Mouse (Mus musculus): ENCODE measurements around the gene Syce2. TPM values are rescaled to one million over a fixed set of nuclear protein-coding genes. Genes with fewer than 3 reads are reported as not detected.
"Not testable (repeated sequence)": the region's sequence is repeated elsewhere in the genome, so short reads cannot be mapped to it uniquely, and the experiment has no call there.

Gene Syce2
- polyA plus RNA-seq (2014; fragmentation: Nextera tagmentation; extraction: Ambion mirVana), result 144 and 160 TPM in 2 replicates

DNA sequence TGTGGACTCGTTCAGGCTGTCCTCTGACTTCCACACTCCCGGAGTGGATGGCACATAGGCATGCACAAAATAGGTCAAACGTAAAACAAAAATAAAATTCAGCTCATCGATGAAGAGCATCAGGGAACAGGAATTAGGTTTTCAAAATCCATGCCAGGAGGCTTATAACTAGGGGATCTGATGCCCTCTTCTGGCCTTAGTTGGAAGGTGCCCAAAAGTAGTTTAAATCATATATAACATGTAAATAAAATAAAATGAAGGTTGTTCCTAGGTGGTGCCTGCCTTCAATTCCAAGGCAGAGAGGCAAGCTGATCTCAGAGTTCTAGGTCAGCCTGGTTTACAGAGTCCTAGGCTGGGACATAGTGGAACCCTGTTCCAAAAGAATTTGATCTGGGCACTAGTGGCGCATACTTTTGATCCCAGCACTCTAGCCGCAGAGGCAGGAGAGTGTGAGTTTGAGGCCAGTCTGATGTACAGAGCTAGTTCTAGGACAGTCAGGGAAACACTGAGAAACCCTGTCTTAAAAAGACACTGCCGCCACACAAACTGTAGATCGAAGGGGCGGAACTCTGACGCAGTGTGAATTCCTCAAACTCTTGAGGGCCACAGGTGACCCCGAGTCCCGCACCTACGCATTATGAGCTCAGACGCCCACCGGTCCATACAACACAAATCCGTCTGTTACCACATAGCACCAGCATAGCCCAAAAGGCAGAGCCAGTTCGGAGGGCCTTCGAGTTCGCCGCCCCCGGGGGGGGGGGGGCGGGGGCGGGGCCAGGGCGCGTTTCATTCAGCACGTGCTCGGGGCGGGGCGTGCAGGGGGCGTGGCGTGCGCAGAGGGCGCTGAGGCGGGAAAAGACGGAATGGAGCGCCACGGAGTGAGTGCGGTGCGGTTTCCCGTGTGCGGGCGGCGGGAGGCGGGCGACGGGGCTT lies at the start of gene Syce2:
Syce2 (plus strand) TSS at position 736 of the 933 bp plus-strand sequence.
- WGBS, result 11% methylated on average over 43 of the region's 46 CpGs
- Histone ChIP-seq H3K9ac (ENCODE audit: low read depth, low read length) (peak within 1 kb of the TSS; percentile 68), H3K27me3 (replicated peaks; ENCODE audit: control insufficient read depth, insufficient read depth, low read length) (no peaks in the 10 kb centered on the region), H3K4me3 (ENCODE audit: low read depth, low read length) (peak within 1 kb of the TSS; percentile 55), H3K4me2 (peak within 1 kb of the TSS; percentile 99), H3K36me3 (ENCODE audit: control insufficient read depth, insufficient read depth, low read length) (peaks cover 17% of the 10 kb centered on the region), H3K27ac (ENCODE audit: low read depth, low read length) (peak within 1 kb of the TSS; percentile 80), H3K9me3 (ENCODE audit: control insufficient read depth, low read length) (no peaks in the 10 kb centered on the region), H3K4me1 (replicated peaks; ENCODE audit: control insufficient read depth, insufficient read depth, low read length) (peaks cover 26% of the 10 kb centered on the region)
- DNase-seq (ENCODE audit: low spot score) (peak; percentile 86), ATAC-seq (replicated peaks; ENCODE audit: low FRiP score) (peak; percentile 78)

DNA sequence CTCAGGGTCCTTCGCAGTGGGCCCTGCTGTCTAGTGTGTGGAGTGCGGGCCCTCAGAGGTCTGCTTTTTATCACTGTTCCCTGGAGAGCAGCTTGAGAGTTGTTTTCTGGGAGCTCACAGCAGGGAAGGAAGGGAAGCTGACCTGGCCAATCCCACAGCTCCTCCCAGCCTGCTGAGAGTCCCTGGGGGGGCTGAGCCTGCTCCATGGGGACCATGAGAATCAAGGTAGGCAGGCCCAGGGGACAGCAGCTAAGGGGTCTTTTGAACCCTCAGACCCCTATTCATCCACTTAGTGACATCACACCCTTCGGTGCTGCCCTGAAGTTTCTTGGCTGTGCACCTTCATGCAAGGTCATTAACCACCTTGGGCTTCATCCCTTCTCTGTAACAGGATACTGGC lies 49.2 kb upstream of the Syce2 start, which contains the start of gene Dand5:
Dand5 (minus strand) TSS at position 101 of the 400 bp plus-strand sequence.
- DNase-seq (ENCODE audit: low spot score), result no peak
- Histone ChIP-seq H3K27ac (ENCODE audit: low read depth, low read length) (no peak within 1 kb of the TSS), H3K9me3 (ENCODE audit: control insufficient read depth, low read length) (no peaks in the 10 kb centered on the region), H3K4me2 (peak within 1 kb of the TSS; percentile 54), H3K36me3 (ENCODE audit: control insufficient read depth, insufficient read depth, low read length) (no peaks in the 10 kb centered on the region), H3K4me1 (replicated peaks; ENCODE audit: control insufficient read depth, insufficient read depth, low read length) (peaks cover 16% of the 10 kb centered on the region), H3K27me3 (replicated peaks; ENCODE audit: control insufficient read depth, insufficient read depth, low read length) (no peaks in the 10 kb centered on the region), H3K4me3 (ENCODE audit: low read depth, low read length) (peak within 1 kb of the TSS; percentile 12; the same call in 1 of the 2 replicates), H3K9ac (ENCODE audit: low read depth, low read length) (0 out of 2 replicates have a peak within 1 kb of the TSS, but pooled peaks have one; percentile 9)
- no peak for ATAC-seq (replicated peaks; ENCODE audit: low FRiP score)
- WGBS, result 56% methylated on average over 3 of the region's 3 CpGs

DNA sequence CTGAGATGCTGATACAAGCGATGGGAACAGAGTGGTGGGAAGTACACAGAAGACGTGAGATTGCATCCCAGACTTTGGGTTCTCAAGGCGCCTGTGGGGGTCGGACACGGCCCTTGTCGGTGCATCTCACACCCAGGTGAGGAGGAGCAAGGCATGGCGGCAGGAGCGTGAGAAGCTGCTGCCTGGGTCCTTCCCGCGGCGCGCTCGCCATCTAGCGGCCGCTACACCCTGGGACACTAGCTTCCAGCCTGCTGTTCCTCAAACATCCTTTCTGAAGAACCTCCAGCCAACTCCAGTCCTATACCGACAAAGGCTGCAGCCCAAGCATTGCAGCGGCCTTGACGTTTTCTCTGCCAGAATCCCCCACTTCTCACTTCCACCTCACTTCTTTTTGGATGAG lies 48.3 kb upstream of the Syce2 start:
- no peaks in the 10 kb centered on the region for H3K27me3 ChIP-seq (replicated peaks; ENCODE audit: control insufficient read depth, insufficient read depth, low read length)
- 1% methylated on average over 18 of the region's 18 CpGs for WGBS

DNA sequence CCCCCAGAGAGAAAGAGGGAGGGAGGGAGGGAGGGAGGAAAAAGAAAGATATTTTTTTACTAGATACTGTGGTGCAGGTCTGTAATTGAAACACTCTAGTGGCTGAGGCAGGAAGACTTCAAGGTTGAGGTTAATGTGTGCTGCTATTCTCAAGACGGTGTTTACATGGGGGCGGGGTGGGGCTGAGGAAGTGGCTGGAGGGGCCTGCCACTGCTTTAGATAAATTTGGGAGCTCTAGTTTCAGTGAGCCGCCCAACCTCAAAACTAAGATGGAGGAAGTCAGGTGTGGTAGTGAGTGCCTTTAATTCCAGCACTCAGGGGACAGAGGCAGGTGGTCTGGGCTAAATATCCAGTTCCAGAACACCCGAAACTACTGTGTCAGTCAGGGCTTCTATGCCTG lies 46.3 kb upstream of the Syce2 start:
- peak overlapping the region; percentile 35; the same call in 1 of the 2 replicates for H3K27ac ChIP-seq (ENCODE audit: low read depth, low read length)
- H3K4me3 ChIP-seq (ENCODE audit: low read depth, low read length), result no peak overlapping the region
- no peak overlapping the region for H3K9ac ChIP-seq (ENCODE audit: low read depth, low read length)
- H3K9me3 ChIP-seq (ENCODE audit: control insufficient read depth, low read length), result no peaks in the 10 kb centered on the region
- peak overlapping the region; percentile 6 for H3K4me2 ChIP-seq
- WGBS, result 43% methylated on average over 4 of the region's 4 CpGs
- peaks cover 19% of the 10 kb centered on the region for H3K4me1 ChIP-seq (replicated peaks; ENCODE audit: control insufficient read depth, insufficient read depth, low read length)
- DNase-seq (ENCODE audit: low spot score) (no peak), ATAC-seq (replicated peaks; ENCODE audit: low FRiP score) (peak; percentile 42)
- H3K27me3 ChIP-seq (replicated peaks; ENCODE audit: control insufficient read depth, insufficient read depth, low read length), result no peaks in the 10 kb centered on the region
- no peaks in the 10 kb centered on the region for H3K36me3 ChIP-seq (ENCODE audit: control insufficient read depth, insufficient read depth, low read length)

More for the DNA sequence above, 48.3 kb upstream of the Syce2 start:
- peak overlapping the region; percentile 12; the same call in 1 of the 2 replicates for H3K4me3 ChIP-seq (ENCODE audit: low read depth, low read length)
- H3K4me1 ChIP-seq (replicated peaks; ENCODE audit: control insufficient read depth, insufficient read depth, low read length), result peaks cover 16% of the 10 kb centered on the region
- no peak overlapping the region for H3K9ac ChIP-seq (ENCODE audit: low read depth, low read length)
- ATAC-seq (replicated peaks; ENCODE audit: low FRiP score) (peak; percentile 61; the same call in 1 of the 2 replicates), DNase-seq (ENCODE audit: low spot score) (peak; percentile 70)
- no peaks in the 10 kb centered on the region for H3K9me3 ChIP-seq (ENCODE audit: control insufficient read depth, low read length)
- no peaks in the 10 kb centered on the region for H3K36me3 ChIP-seq (ENCODE audit: control insufficient read depth, insufficient read depth, low read length)
- H3K27ac ChIP-seq (ENCODE audit: low read depth, low read length), result no peak overlapping the region
- peak overlapping the region; percentile 54 for H3K4me2 ChIP-seq

DNA sequence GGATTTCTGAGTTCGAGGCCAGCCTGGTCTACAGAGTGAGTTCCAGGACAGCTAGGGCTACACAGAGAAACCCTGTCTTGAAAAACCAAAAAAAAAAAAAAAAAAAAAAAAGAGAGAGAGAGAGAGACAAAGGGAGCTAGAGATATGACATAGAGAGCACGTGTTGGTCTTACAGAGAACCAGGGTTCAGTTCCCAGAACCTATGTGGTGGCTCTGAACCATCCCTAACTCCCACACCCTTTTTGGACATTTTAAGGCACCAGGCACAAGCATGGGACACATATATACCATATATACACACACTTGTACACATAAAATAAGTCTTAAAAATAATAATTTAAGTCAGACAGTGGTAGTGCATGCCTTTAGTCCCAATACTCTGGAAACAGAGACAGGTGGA lies 45.4 kb upstream of the Syce2 start:
- H3K4me3 ChIP-seq (ENCODE audit: low read depth, low read length); H3K9ac ChIP-seq (ENCODE audit: low read depth, low read length); H3K27me3 ChIP-seq (replicated peaks; ENCODE audit: control insufficient read depth, insufficient read depth, low read length); H3K36me3 ChIP-seq (ENCODE audit: control insufficient read depth, insufficient read depth, low read length); ATAC-seq (replicated peaks; ENCODE audit: low FRiP score); H3K9me3 ChIP-seq (ENCODE audit: control insufficient read depth, low read length); DNase-seq (ENCODE audit: low spot score): not testable (repeated sequence)
- WGBS, result 73% methylated on average over 2 of the region's 2 CpGs
- Histone ChIP-seq H3K4me1 (replicated peaks; ENCODE audit: control insufficient read depth, insufficient read depth, low read length) (peaks cover 19% of the 10 kb centered on the region), H3K27ac (ENCODE audit: low read depth, low read length) (peak overlapping the region; percentile 13; the same call in 1 of the 2 replicates), H3K4me2 (peak overlapping the region; percentile 33)

DNA sequence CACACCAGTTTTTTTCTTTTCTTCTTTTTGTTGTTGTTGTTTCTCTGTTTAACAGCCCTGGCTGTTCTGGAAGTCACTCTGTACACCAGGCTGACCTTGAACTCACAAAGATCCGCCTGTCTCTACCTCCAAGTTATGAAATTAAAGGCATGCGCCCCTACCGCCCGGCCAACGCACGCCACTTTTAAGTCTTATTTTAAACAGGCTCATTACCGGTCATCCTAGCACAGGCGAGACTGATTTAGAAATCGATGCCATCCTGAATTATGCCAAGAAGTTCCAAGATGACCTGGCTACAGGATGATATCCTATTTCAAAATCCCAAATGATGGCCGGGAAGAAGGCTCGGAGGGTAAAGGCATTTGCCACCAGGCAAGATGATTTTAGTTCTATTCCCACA lies 40.4 kb upstream of the Syce2 start, which contains the start of gene Gadd45gip1:
Gadd45gip1 (plus strand) TSS at position 33 of the 400 bp plus-strand sequence.
- DNase-seq (ENCODE audit: low spot score) (no peak), ATAC-seq (replicated peaks; ENCODE audit: low FRiP score) (peak; percentile 50; the same call in 1 of the 2 replicates)
- peaks cover 22% of the 10 kb centered on the region for H3K4me1 ChIP-seq (replicated peaks; ENCODE audit: control insufficient read depth, insufficient read depth, low read length)

DNA sequence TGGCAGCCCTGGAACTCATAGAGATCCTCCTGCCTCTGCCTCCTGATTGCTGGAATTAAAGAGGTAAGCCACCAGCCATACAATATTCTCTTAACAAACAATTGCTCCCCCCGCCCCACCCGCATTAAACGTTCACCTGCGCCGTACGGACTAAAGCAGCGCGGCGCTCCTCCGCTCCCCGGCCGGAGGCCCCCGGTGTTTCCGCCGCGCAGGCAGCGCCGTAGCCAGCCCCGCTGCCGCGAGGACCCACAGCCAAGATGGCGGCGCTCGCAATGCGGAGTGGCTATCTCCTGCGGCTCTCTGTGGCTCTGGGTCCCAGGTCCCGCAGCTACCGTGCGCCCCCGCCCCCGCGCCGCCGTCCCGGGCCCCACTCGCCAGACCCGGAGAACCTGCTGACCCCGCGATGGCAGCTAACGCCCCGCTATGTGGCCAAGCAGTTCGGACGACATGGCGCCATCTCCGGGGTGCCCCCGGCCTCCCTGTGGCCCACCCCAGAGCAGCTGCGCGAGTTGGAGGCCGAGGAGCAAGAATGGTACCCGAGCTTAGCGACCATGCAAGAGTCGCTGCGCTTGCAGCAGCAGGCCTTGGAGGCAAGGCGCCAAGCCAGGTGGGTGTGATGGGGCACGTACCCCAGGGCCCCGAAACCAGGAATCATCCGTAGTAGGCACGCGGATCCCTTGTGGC lies 39.7 kb upstream of the Syce2 start:
- no peaks in the 10 kb centered on the region for H3K27me3 ChIP-seq (replicated peaks; ENCODE audit: control insufficient read depth, insufficient read depth, low read length)

More for the DNA sequence above, 40.4 kb upstream of the Syce2 start, which contains the start of gene Gadd45gip1:
- Histone ChIP-seq H3K9ac (ENCODE audit: low read depth, low read length) (peak within 1 kb of the TSS; percentile 99), H3K4me2 (peak within 1 kb of the TSS; percentile 80), H3K27me3 (replicated peaks; ENCODE audit: control insufficient read depth, insufficient read depth, low read length) (no peaks in the 10 kb centered on the region), H3K36me3 (ENCODE audit: control insufficient read depth, insufficient read depth, low read length) (peaks cover 18% of the 10 kb centered on the region), H3K27ac (ENCODE audit: low read depth, low read length) (peak within 1 kb of the TSS; percentile 94), H3K4me3 (ENCODE audit: low read depth, low read length) (peak within 1 kb of the TSS; percentile 99), H3K9me3 (ENCODE audit: control insufficient read depth, low read length) (no peaks in the 10 kb centered on the region)
- 33% methylated on average over 11 of the region's 11 CpGs for WGBS

More for the DNA sequence above, 39.7 kb upstream of the Syce2 start:
- DNase-seq (ENCODE audit: low spot score), result peak; percentile 87
- H3K27ac ChIP-seq (ENCODE audit: low read depth, low read length), result peak overlapping the region; percentile 94
- H3K9me3 ChIP-seq (ENCODE audit: control insufficient read depth, low read length), result no peaks in the 10 kb centered on the region
- peaks cover 23% of the 10 kb centered on the region for H3K36me3 ChIP-seq (ENCODE audit: control insufficient read depth, insufficient read depth, low read length)
- peak overlapping the region; percentile 80 for H3K4me2 ChIP-seq
- ATAC-seq (replicated peaks; ENCODE audit: low FRiP score), result peak; percentile 80
- H3K4me1 ChIP-seq (replicated peaks; ENCODE audit: control insufficient read depth, insufficient read depth, low read length), result peaks cover 25% of the 10 kb centered on the region
- H3K9ac ChIP-seq (ENCODE audit: low read depth, low read length), result peak overlapping the region; percentile 99
- WGBS, result under 1% methylated on average over 59 of the region's 59 CpGs
- H3K4me3 ChIP-seq (ENCODE audit: low read depth, low read length), result peak overlapping the region; percentile 99
